Mouse (Mus musculus) CD4-positive naive resting alpha-beta T cell, adult 76 days (primary cell): ENCODE results near the gene Plcb4. TPM values are rescaled to one million over a fixed set of nuclear protein-coding genes. Genes with fewer than 3 reads are reported as not detected.

Source experiments
- total RNA-seq: library from RNA; stranded (reverse); gene quantifications from one replicate; pipeline ENCODE4 v1.2.4, GENCODE M21; 2023

Plcb4 gene
- 6.6 TPM for total RNA-seq

GRCm38 (mm10) chr2:135658486-135659390, at the start of gene Plcb4:
TSS of gene Plcb4 (plus strand) at chr2:135659011.

GRCm38 (mm10) chr2:136051688-136052289, 393.0 kb downstream of the Plcb4 start, which contains the start of gene Lamp5:
TSS of gene Lamp5 (plus strand) at chr2:136052239.

